Mouse (Mus musculus) gastrocnemius, adult 2 months (tissue): ENCODE data around the gene Stambp. TPM values are rescaled to one million over a fixed set of nuclear protein-coding genes. Genes with fewer than 3 reads are reported as not detected.

Source experiments
- DNase-seq: peaks from one replicate; pipeline ENCODE4 v3.0.0; 2022
- H3K27ac ChIP-seq: fragments of 200-600 bp; 2 replicates; pipeline ENCODE4 v1.8.1; 2022; ENCODE audit warnings: mild to moderate bottlenecking
- H3K4me3 ChIP-seq: fragments of 200-600 bp; 2 replicates; pipeline ENCODE4 v1.8.1; 2022; ENCODE audit warnings: mild to moderate bottlenecking, moderate library complexity
- CTCF ChIP-seq: fragments of 200-600 bp; IDR thresholded peaks from 2 replicates; pipeline ENCODE4 v1.8.1; 2022; ENCODE audit warnings: antibody characterized with exemption, mild to moderate bottlenecking, moderate library complexity
- intact Hi-C: fragments of 180-260 bp; cut with DNase I; formaldehyde crosslinking; loops from one replicate; pipeline ENCODE4 v1.15.1; 2025
- long read RNA-seq, 2 experiments: library from polyadenylated mRNA; stranded (forward); transcript quantifications; one replicate each; pipeline ENCODE4 v2.0.0; 2021
- total RNA-seq, 2 experiments: library from RNA; stranded (reverse); gene quantifications; 2 replicates each; pipeline ENCODE4 v1.2.3; 2021

The Stambp gene
- 1 to 10 TPM; 5.2 to 7.4 TPM for total RNA-seq
- long read RNA-seq, experiment 1, transcript Stambp-201 (10 exons, 2,364 nt): major isoform, 6 of 7 reads
- long read RNA-seq, experiment 1, partial matches to known transcripts: 0 of 7 reads
- long read RNA-seq, experiment 1, other reads (novel, unspliced or antisense): 1 of 7 reads
- long read RNA-seq, experiment 2, transcript Stambp-201 (10 exons, 2,364 nt): major isoform, 14 of 14 reads
- long read RNA-seq, experiment 2, partial matches to known transcripts: 0 of 14 reads
- long read RNA-seq, experiment 2, other reads (novel, unspliced or antisense): 0 of 14 reads

GRCm38 (mm10) chr6:83572671-83573070 lies at the start of gene Stambp:
TSS of gene Stambp (minus strand) at chr6:83572729.
- intact Hi-C loops: no loop called here
- H3K4me3 ChIP-seq: peak within 1 kb of the TSS; percentile 74
- H3K27ac ChIP-seq: peak within 1 kb of the TSS; percentile 91
- no peak for TF ChIP-seq CTCF
- no peak for DNase-seq

GRCm38 (mm10) chr6:83619955-83620354 lies 47.4 kb upstream of the Stambp start:
- no peak for DNase-seq
- TF ChIP-seq CTCF: no peak
- no peak overlapping the region for H3K27ac ChIP-seq
- H3K4me3 ChIP-seq: no peak overlapping the region
- intact Hi-C loops: no loop called here

- Histone ChIP-seq H3K27ac (no peak overlapping the region), H3K4me3 (no peak overlapping the region)
- no peak for DNase-seq
- intact Hi-C loops: no loop called here
- TF ChIP-seq CTCF: no peak
These were observed 45.2 kb upstream of the Stambp start for GRCm38 (mm10) chr6:83617581-83618335.

GRCm38 (mm10) chr6:83616512-83616911 lies 44.0 kb upstream of the Stambp start:
- intact Hi-C loops: loop anchor here (1.0 kb wide), 1 partner anchor 33 kb away; no protein-coding TSS in a partner anchor
- peak; percentile 85 for DNase-seq
- H3K4me3 ChIP-seq: no peak overlapping the region
- H3K27ac ChIP-seq: no peak overlapping the region
- TF ChIP-seq CTCF: peak; percentile 81

GRCm38 (mm10) chr6:83614469-83614868 lies 41.9 kb upstream of the Stambp start:
- Histone ChIP-seq H3K4me3 (no peak overlapping the region), H3K27ac (no peak overlapping the region)
- no peak for TF ChIP-seq CTCF
- intact Hi-C loops: no loop called here
- no peak for DNase-seq

GRCm38 (mm10) chr6:83612976-83613375 lies 40.4 kb upstream of the Stambp start:
- intact Hi-C loops: loop anchor here (2.0 kb wide), 1 partner anchor 14 kb away; no protein-coding TSS in a partner anchor
- Histone ChIP-seq H3K4me3 (no peak overlapping the region), H3K27ac (peak overlapping the region; percentile 77)
- no peak for TF ChIP-seq CTCF
- DNase-seq: peak; percentile 58

GRCm38 (mm10) chr6:83599636-83600174 lies 27.2 kb upstream of the Stambp start:
- H3K4me3 ChIP-seq: no peak overlapping the region
- peak overlapping the region; percentile 85 for H3K27ac ChIP-seq
- DNase-seq: no peak
- intact Hi-C loops: loop anchor here (2.0 kb wide), 1 partner anchor 13 kb away; no protein-coding TSS in a partner anchor
- TF ChIP-seq CTCF: no peak

GRCm38 (mm10) chr6:83599060-83599550 lies 26.6 kb upstream of the Stambp start:
- peak overlapping the region; percentile 51 for H3K4me3 ChIP-seq
- intact Hi-C loops: loop anchor here (2.0 kb wide), 1 partner anchor 14 kb away; no protein-coding TSS in a partner anchor

GRCm38 (mm10) chr6:83598646-83599045 lies 26.1 kb upstream of the Stambp start:
- Histone ChIP-seq H3K27ac (peak overlapping the region; percentile 85), H3K4me3 (peak overlapping the region; percentile 51)
- intact Hi-C loops: loop anchor here (2.0 kb wide), 1 partner anchor 14 kb away; no protein-coding TSS in a partner anchor
- peak; percentile 69 for DNase-seq
- TF ChIP-seq CTCF: peak; percentile 68

More at GRCm38 (mm10) chr6:83599060-83599550, 26.6 kb upstream of the Stambp start:
- DNase-seq: no peak
- H3K27ac ChIP-seq: peak overlapping the region; percentile 85
- no peak for TF ChIP-seq CTCF

- no peak for DNase-seq
These were observed 25.5 kb upstream of the Stambp start for GRCm38 (mm10) chr6:83597988-83598387.

GRCm38 (mm10) chr6:83595035-83595434 lies 22.5 kb upstream of the Stambp start:
- TF ChIP-seq CTCF: no peak
- no peak for DNase-seq
- Histone ChIP-seq H3K4me3 (no peak overlapping the region), H3K27ac (no peak overlapping the region)
- intact Hi-C loops: no loop called here

More at GRCm38 (mm10) chr6:83597988-83598387, 25.5 kb upstream of the Stambp start:
- Histone ChIP-seq H3K27ac (peak overlapping the region; percentile 85), H3K4me3 (peak overlapping the region; percentile 26)
- TF ChIP-seq CTCF: no peak
- intact Hi-C loops: loop anchor here (2.0 kb wide), 2 partner anchors 15 kb away; no protein-coding TSS in a partner anchor

- no peak for DNase-seq
- no peak for TF ChIP-seq CTCF
- H3K27ac ChIP-seq: no peak overlapping the region
- no peak overlapping the region for H3K4me3 ChIP-seq
- intact Hi-C loops: no loop called here
These were observed 21.4 kb upstream of the Stambp start for GRCm38 (mm10) chr6:83593896-83594295.
